Mouse (Mus musculus) ES-Bruce4 (cell line): ENCODE data around the gene Sgo1.

ENCODE experiments used
- CTCF ChIP-seq: IDR thresholded peaks from one replicate; pipeline ENCODE4 v1.8.1; 2011; ENCODE audit warnings: low read depth, low read length
- EP300 ChIP-seq: IDR thresholded peaks from 2 replicates; pipeline ENCODE4 v1.6.1; 2011; ENCODE audit warnings: low read depth, low read length; ENCODE audit not compliant: insufficient read depth
- POLR2A ChIP-seq: IDR thresholded peaks from one replicate; pipeline ENCODE4 v1.8.1; 2011; ENCODE audit warnings: low read length; ENCODE audit not compliant: insufficient read depth

DNA sequence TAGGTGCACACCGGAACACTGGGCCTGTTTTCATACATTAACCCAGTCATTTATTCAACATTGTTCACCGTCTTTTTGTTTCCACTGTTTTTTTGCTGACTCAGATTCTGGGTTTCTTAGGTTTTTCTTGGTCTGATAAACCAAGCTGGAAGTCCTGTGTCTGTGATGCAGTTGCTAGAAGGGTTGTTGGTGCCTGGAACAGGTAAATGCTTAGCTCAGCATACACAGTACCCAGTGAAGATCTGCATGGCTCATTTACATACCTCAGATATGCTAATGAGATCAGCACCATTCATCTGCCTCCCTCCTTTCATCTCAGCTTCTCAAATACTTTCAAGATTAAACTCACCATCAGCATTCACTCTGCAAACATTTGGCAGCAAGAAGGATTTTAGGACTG lies 30.5 kb downstream of the Sgo1 start:
- TF ChIP-seq POLR2A (no peak), CTCF (no peak), EP300 (no peak)
